Mouse (Mus musculus) brain, embryonic 14.5 days (tissue): ENCODE measurements around the gene Cers6.

ENCODE experiments used
- CTCF ChIP-seq: fragments of 200-500 bp; IDR thresholded peaks from 2 replicates; pipeline ENCODE4 v1.5.1; 2012; ENCODE audit warnings: inconsistent platforms, mild to moderate bottlenecking, moderate library complexity, borderline replicate concordance; ENCODE audit not compliant: insufficient read depth, insufficient read length; ENCODE audit errors: extremely low read depth
- POLR2A ChIP-seq: fragments of 200-500 bp; IDR thresholded peaks from 2 replicates; pipeline ENCODE4 v1.6.1; 2012; ENCODE audit warnings: mild to moderate bottlenecking, inconsistent platforms, borderline replicate concordance; ENCODE audit not compliant: poor library complexity, insufficient read depth, insufficient read length, severe bottlenecking; ENCODE audit errors: extremely low read depth

GRCm38 (mm10) chr2:68885766-68886496 lies 24.7 kb downstream of the Cers6 start:
- TF ChIP-seq POLR2A (no peak), CTCF (no peak)
